Mouse (Mus musculus) skeletal muscle tissue, postnatal 0 days (tissue): ENCODE results near the gene Il17f. TPM values are rescaled to one million over a fixed set of nuclear protein-coding genes. Genes with fewer than 3 reads are reported as not detected.

Experiments used
- polyA plus RNA-seq: library from polyadenylated mRNA; unstranded; fragments of >200 nt; fragmentation: Nextera tagmentation; extraction: Ambion mirVana; gene quantifications from 2 replicates; pipeline ENCODE4 v1.2.1, GENCODE M21; 2015

The Il17f gene
- polyA plus RNA-seq, result not detected in 2 replicates

GRCm38 (mm10) chr1:20790517-20790916 is at the start of gene Il17f:
Gene Il17f, minus strand, starts transcription at chr1:20790617.

GRCm38 (mm10) chr1:20819771-20820605 is 29.6 kb upstream of the Il17f start, which contains the start of gene Mcm3:
Gene Mcm3, minus strand, starts transcription at chr1:20820312.

GRCm38 (mm10) chr1:20730903-20731302 is 59.5 kb downstream of the Il17f start, which contains the start of gene Il17a:
Gene Il17a, plus strand, starts transcription at chr1:20730905.

Other genes starting within 250 kb of the Il17f start
- 0.22 and 0.54 TPM in 2 replicates for gene Pkhd1, start 172.6 kb downstream of the Il17f start, polyA plus RNA-seq
- not detected in 2 replicates for gene Il17a, start 59.7 kb downstream of the Il17f start, polyA plus RNA-seq
- gene Mcm3, start 29.7 kb upstream of the Il17f start, polyA plus RNA-seq, result 17.9 and 20.9 TPM in 2 replicates
- 1.2 TPM in 2 replicates for gene Paqr8, start 100.0 kb upstream of the Il17f start, polyA plus RNA-seq
- gene Efhc1, start 161.0 kb upstream of the Il17f start, polyA plus RNA-seq, result 1.2 and 2.0 TPM in 2 replicates